Mouse (Mus musculus): Measurements from ENCODE around the gene Mapk11.

The Mapk11 gene

GRCm38 (mm10) chr15:89149271-89150040 is at the start of gene Mapk11:
Mapk11 (minus strand) TSS chr15:89149628.
- DNase-seq, result peak; percentile 70 to 79

- no peak for DNase-seq
Observed at GRCm38 (mm10) chr15:89197056-89197455, 47.6 kb upstream of the Mapk11 start.

- DNase-seq, result peak; percentile 98
Observed at GRCm38 (mm10) chr15:89196313-89196706, 46.9 kb upstream of the Mapk11 start, which contains the start of gene Dennd6b. Dennd6b (minus strand) TSS chr15:89196496.

GRCm38 (mm10) chr15:89195690-89196312 is 46.4 kb upstream of the Mapk11 start:
- peak; percentile 95 to 97 for DNase-seq

- peak; percentile 49 to 58 for DNase-seq
Observed at GRCm38 (mm10) chr15:89195261-89195681, 45.8 kb upstream of the Mapk11 start.

GRCm38 (mm10) chr15:89184937-89185227 is 35.5 kb upstream of the Mapk11 start:
- DNase-seq, result no peak

- DNase-seq, result no peak
Observed at GRCm38 (mm10) chr15:89184141-89184936, 34.9 kb upstream of the Mapk11 start.

GRCm38 (mm10) chr15:89182842-89183241 is 33.4 kb upstream of the Mapk11 start:
- DNase-seq, result no peak

GRCm38 (mm10) chr15:89182328-89182741 is 32.9 kb upstream of the Mapk11 start:
- DNase-seq, result peak; percentile 65 to 75

- no peak for DNase-seq
Observed at GRCm38 (mm10) chr15:89181561-89182270, 32.3 kb upstream of the Mapk11 start.

GRCm38 (mm10) chr15:89180571-89181229 is 31.3 kb upstream of the Mapk11 start, which contains the start of gene Plxnb2:
Plxnb2 (minus strand) TSS chr15:89180788.
- peak; percentile 85 to 92 for DNase-seq

- peak; percentile 64 to 77 for DNase-seq
Observed at GRCm38 (mm10) chr15:89180081-89180541, 30.7 kb upstream of the Mapk11 start.

GRCm38 (mm10) chr15:89179630-89179964 is 30.2 kb upstream of the Mapk11 start:
- no peak for DNase-seq

GRCm38 (mm10) chr15:89178954-89179629 is 29.7 kb upstream of the Mapk11 start:
- peak; percentile 89 to 92 for DNase-seq

- no peak for DNase-seq
Observed at GRCm38 (mm10) chr15:89178260-89178860, 28.9 kb upstream of the Mapk11 start.

- no peak for DNase-seq
Observed at GRCm38 (mm10) chr15:89177576-89178259, 28.3 kb upstream of the Mapk11 start.

GRCm38 (mm10) chr15:89177121-89177520 is 27.7 kb upstream of the Mapk11 start:
- DNase-seq, result peak; percentile 85 to 87

GRCm38 (mm10) chr15:89175411-89176155 is 26.2 kb upstream of the Mapk11 start:
- no peak for DNase-seq

GRCm38 (mm10) chr15:89174889-89175339 is 25.5 kb upstream of the Mapk11 start:
- DNase-seq, result no peak

GRCm38 (mm10) chr15:89173906-89174214 is 24.4 kb upstream of the Mapk11 start:
- DNase-seq, result peak; percentile 82 to 89
